Mouse (Mus musculus) myocyte (in vitro differentiated cells): ENCODE measurements at regions not wholly inside any gene's neighbourhood (a gene's known extent, or its start where the extent isn't known, plus 50 kb on each side); places are given as distances from the start of the nearest gene placed in this dataset.

Experiments
- CEBPB ChIP-seq: IDR thresholded peaks from 2 replicates; pipeline ENCODE4 v1.6.1; 2011; ENCODE audit warnings: mild to moderate bottlenecking, moderate library complexity; ENCODE audit not compliant: poor library complexity, insufficient read depth, severe bottlenecking
- E2F4 ChIP-seq: IDR thresholded peaks from one replicate; pipeline ENCODE4 v1.6.1; 2011; ENCODE audit warnings: mild to moderate bottlenecking, control low read depth, moderate library complexity; ENCODE audit not compliant: insufficient read depth
- MAX ChIP-seq: IDR thresholded peaks from one replicate; pipeline ENCODE4 v1.6.1; 2011; ENCODE audit warnings: low read depth, mild to moderate bottlenecking, control low read depth
- MYOD1 ChIP-seq, 3 experiments: IDR thresholded peaks; one replicate each; pipeline ENCODE4 v1.6.1; 2011; ENCODE audit warnings: control low read depth in 2 of 3, low read depth in 2 of 3, mild to moderate bottlenecking in 2 of 3, moderate library complexity in 1 of 3; ENCODE audit not compliant: insufficient read length in 2 of 3, control insufficient read depth in 1 of 3
- MYOG ChIP-seq, 3 experiments: IDR thresholded peaks; one replicate each; pipeline ENCODE4 v1.6.1; 2011; ENCODE audit warnings: control low read depth in 2 of 3, low read depth in 2 of 3, mild to moderate bottlenecking in 2 of 3; ENCODE audit not compliant: insufficient read length in 2 of 3, control insufficient read depth in 1 of 3, insufficient read depth in 1 of 3
- POLR2A ChIP-seq: IDR thresholded peaks from one replicate; pipeline ENCODE4 v1.6.1; 2011; ENCODE audit warnings: low read depth, mild to moderate bottlenecking, control low read depth, moderate library complexity; ENCODE audit not compliant: insufficient read length
- POLR2AphosphoS2 ChIP-seq: IDR thresholded peaks from one replicate; pipeline ENCODE4 v1.6.1; 2011; ENCODE audit warnings: low read depth, control low read depth; ENCODE audit not compliant: insufficient read length
- REST ChIP-seq: IDR thresholded peaks from one replicate; pipeline ENCODE4 v1.6.1; 2011; ENCODE audit warnings: mild to moderate bottlenecking, control low read depth, moderate library complexity; ENCODE audit not compliant: insufficient read depth, insufficient read length
- SRF ChIP-seq: IDR thresholded peaks from one replicate; pipeline ENCODE4 v1.6.1; 2011; ENCODE audit warnings: low read depth; ENCODE audit not compliant: control insufficient read depth, insufficient read length
- TCF12 ChIP-seq: IDR thresholded peaks from one replicate; pipeline ENCODE4 v1.6.1; 2011; ENCODE audit warnings: mild to moderate bottlenecking, control low read depth; ENCODE audit not compliant: poor library complexity, insufficient read depth, severe bottlenecking
- USF1 ChIP-seq: IDR thresholded peaks from one replicate; pipeline ENCODE4 v1.6.1; 2011; ENCODE audit warnings: low read depth, mild to moderate bottlenecking, control low read depth, moderate library complexity

DNA sequence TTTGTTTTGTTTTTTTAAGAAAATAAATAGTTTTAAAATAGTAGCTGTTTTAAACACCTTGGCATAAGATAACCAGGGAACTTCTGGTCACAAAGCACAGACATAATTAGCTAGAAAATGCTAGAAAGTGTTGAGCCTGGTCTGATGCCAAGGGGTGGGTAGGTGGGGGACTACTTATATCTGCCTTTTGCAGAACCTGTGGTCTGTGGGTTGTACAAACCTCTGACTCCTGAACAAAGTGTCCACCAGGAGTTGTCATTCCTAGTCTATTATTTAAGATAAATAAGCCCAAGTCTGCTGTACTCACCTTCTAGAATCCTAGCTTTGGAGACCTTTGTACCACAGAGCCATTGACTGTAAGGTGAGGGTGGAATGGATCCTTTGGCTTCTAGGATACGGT is 191.9 kb upstream of the Ccdc122 start:
- TF ChIP-seq E2F4 (no peak), USF1 (no peak), POLR2A (no peak), TCF12 (no peak), MAX (no peak), MYOG (IDR thresholded peaks at IDR 0.05; ENCODE audit: control insufficient read depth in 1 of 3, insufficient read depth in 1 of 3, insufficient read length in 2 of 3, low read depth in 2 of 3) (no peak), MYOD1 (IDR thresholded peaks at IDR 0.05; ENCODE audit: control insufficient read depth in 1 of 3, insufficient read length in 2 of 3, low read depth in 2 of 3) (no peak), POLR2AphosphoS2 (no peak), REST (no peak), SRF (no peak), CEBPB (no peak)
